Mouse (Mus musculus): ENCODE measurements around the gene Gm42791. TPM values are rescaled to one million over a fixed set of nuclear protein-coding genes. Genes with fewer than 3 reads are reported as not detected.

Gm42791 gene
- polyA plus RNA-seq, 2 experiments, result not detected

DNA sequence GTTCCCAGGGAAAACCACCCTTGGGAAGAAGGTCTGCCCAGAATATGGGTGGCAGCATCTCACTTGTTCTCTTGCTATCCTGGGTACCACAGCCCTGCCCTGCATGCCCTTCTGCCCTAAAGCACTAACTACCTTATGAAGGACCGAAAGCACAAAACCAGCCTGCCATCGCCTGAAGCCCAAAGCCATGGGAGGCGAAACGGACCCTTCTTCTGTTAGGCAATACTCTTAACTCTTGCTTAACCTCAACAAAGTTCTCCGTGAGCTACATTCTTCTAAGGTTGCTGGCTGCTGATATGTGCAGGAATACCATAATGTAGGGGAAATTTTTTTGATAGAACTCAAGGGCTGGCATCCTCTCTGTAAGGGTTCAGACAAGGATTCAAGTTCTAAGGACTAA lies 72.2 kb downstream of the Gm42791 start:
- Histone ChIP-seq H3K9me3 (ENCODE audit: control insufficient read depth, low read length) (no peaks in the 10 kb centered on the region), H3K4me1 (replicated peaks; ENCODE audit: control insufficient read depth in 2 of 2, insufficient read depth in 2 of 2, low read length in 1 of 2) (peaks cover 18 to 40% of the 10 kb centered on the region in 2 experiments), H3K27me3 (ENCODE audit: control insufficient read depth, insufficient read depth, low read length) (no peaks in the 10 kb centered on the region), H3K4me3 (ENCODE audit: insufficient read depth in 1 of 2, low read depth in 2 of 2, low read length in 2 of 2) (no peak overlapping the region), H3K27ac (no peak overlapping the region), H3K4me2 (ENCODE audit: low read depth) (no peak overlapping the region), H3K36me3 (replicated peaks; ENCODE audit: control insufficient read depth, insufficient read depth, low read depth) (peaks cover 25% of the 10 kb centered on the region), H3K9ac (replicated peaks) (no peak overlapping the region)
- DNase-seq (ENCODE audit: low read depth in 3 of 3, low spot score in 3 of 3), result no peak
- 77% methylated on average over 5 of the region's 5 CpGs for WGBS (ENCODE audit: insufficient replicate concordance)
- no peak for TF ChIP-seq CTCF (IDR thresholded peaks at IDR 0.05; ENCODE audit: low read depth)
- no peak for ATAC-seq (ENCODE audit: insufficient read depth)

DNA sequence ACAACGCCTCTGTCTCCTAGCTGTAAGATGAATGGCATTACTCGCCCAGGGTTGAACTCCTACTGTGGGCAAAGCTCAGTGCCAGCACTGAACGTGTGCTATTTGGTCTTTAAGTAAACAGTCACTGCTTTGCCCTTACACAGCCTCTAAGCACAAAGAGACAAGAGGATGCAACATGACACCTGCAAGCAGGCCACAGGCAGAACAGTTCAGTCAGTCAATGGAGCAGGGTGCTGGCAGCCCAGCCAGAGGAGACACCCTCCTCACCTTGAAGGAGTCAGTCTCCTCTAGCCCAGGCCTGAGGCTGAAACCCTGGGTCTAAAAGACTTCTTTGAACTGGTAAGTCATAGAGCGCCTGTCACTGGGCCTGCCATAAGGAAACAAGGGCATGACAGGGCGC lies 76.9 kb downstream of the Gm42791 start:
- no peak overlapping the region for H3K4me3 ChIP-seq (ENCODE audit: insufficient read depth in 1 of 2, low read depth in 2 of 2, low read length in 2 of 2)
- WGBS (ENCODE audit: insufficient replicate concordance), result 79% methylated on average over 5 of the region's 5 CpGs
- H3K4me2 ChIP-seq (ENCODE audit: low read depth), result no peak overlapping the region
- no peak for DNase-seq (ENCODE audit: low read depth in 3 of 3, low spot score in 3 of 3)
- H3K9me3 ChIP-seq (ENCODE audit: control insufficient read depth, low read length), result peaks cover 3% of the 10 kb centered on the region; the same call in 1 of the 2 replicates
- H3K4me1 ChIP-seq (replicated peaks; ENCODE audit: control insufficient read depth in 2 of 2, insufficient read depth in 2 of 2, low read length in 1 of 2), result peaks cover 0 to 2% of the 10 kb centered on the region in 2 experiments; a peak in 2 of 4 replicates
- H3K27ac ChIP-seq, result no peak overlapping the region
- no peak for ATAC-seq (ENCODE audit: insufficient read depth)
- H3K9ac ChIP-seq (replicated peaks), result no peak overlapping the region
- peaks cover 34% of the 10 kb centered on the region for H3K36me3 ChIP-seq (replicated peaks; ENCODE audit: control insufficient read depth, insufficient read depth, low read depth)
- no peaks in the 10 kb centered on the region for H3K27me3 ChIP-seq (ENCODE audit: control insufficient read depth, insufficient read depth, low read length)
- TF ChIP-seq EP300 (IDR thresholded peaks at IDR 0.05; ENCODE audit: low read depth) (no peak), CTCF (IDR thresholded peaks at IDR 0.05; ENCODE audit: low read depth) (no peak)

DNA sequence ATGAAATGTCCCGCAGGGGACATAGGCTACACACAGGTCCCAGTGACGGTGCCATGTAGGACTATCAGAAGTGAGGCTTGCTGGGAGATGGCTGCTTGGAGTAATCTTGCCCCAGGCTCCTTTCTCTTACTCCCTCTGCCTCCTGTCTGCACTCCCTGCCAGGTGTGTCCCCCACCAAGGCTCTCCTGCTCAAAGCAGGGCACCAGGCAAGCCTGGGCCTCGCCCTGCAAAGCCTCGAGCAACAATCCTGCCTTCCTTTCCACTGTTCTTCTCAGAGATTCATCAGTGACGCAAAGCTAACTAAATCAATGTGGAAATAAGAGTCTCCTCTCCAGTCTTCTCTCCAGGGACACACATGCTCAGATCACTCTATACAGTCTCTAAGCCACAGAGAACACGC lies 78.2 kb downstream of the Gm42791 start:
- no peak for DNase-seq (ENCODE audit: low read depth in 3 of 3, low spot score in 3 of 3)
- Histone ChIP-seq H3K9ac (replicated peaks) (no peak overlapping the region), H3K9me3 (ENCODE audit: control insufficient read depth, low read length) (peaks cover 3% of the 10 kb centered on the region; the same call in 1 of the 2 replicates), H3K27me3 (ENCODE audit: control insufficient read depth, insufficient read depth, low read length) (no peaks in the 10 kb centered on the region), H3K27ac (no peak overlapping the region), H3K4me1 (replicated peaks; ENCODE audit: control insufficient read depth in 2 of 2, insufficient read depth in 2 of 2, low read length in 1 of 2) (peaks cover 8 to 9% of the 10 kb centered on the region in 2 experiments; a peak in 3 of 4 replicates), H3K4me2 (ENCODE audit: low read depth) (no peak overlapping the region), H3K4me3 (ENCODE audit: insufficient read depth in 1 of 2, low read depth in 2 of 2, low read length in 2 of 2) (no peak overlapping the region), H3K36me3 (replicated peaks; ENCODE audit: control insufficient read depth, insufficient read depth, low read depth) (peaks cover 35% of the 10 kb centered on the region)
- TF ChIP-seq CTCF (IDR thresholded peaks at IDR 0.05; ENCODE audit: low read depth) (no peak), EP300 (IDR thresholded peaks at IDR 0.05; ENCODE audit: low read depth) (no peak)
- WGBS (ENCODE audit: insufficient replicate concordance), result 86% methylated on average over 6 of the region's 6 CpGs
- ATAC-seq (ENCODE audit: insufficient read depth), result no peak

DNA sequence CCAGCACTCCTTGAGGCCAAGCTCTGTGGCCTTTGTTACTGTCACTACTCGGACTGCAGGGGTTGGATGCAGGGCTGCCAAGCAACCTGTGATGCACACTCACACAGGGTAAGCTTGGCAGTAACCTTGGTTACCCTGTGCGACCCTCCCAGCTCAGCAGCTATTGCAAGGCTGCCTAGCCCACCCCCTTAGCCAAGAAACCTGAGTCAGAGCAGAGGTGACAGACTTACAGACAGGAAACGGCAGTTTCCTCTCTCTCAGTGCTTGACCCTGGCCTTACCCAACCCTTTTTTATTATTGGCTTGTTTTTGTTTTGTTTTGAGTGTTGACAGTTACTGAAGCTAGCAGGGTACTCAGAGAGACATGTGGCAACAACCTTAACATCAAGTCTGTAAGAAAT lies 82.7 kb downstream of the Gm42791 start:
- Histone ChIP-seq H3K9ac (replicated peaks) (no peak overlapping the region), H3K4me1 (replicated peaks; ENCODE audit: control insufficient read depth in 2 of 2, insufficient read depth in 2 of 2, low read length in 1 of 2) (peaks cover 20 to 23% of the 10 kb centered on the region in 2 experiments), H3K27ac (no peak overlapping the region), H3K4me3 (ENCODE audit: insufficient read depth in 1 of 2, low read depth in 2 of 2, low read length in 2 of 2) (no peak overlapping the region), H3K27me3 (ENCODE audit: control insufficient read depth, insufficient read depth, low read length) (no peaks in the 10 kb centered on the region), H3K9me3 (ENCODE audit: control insufficient read depth, low read length) (peaks cover 3% of the 10 kb centered on the region; the same call in 1 of the 2 replicates), H3K4me2 (ENCODE audit: low read depth) (no peak overlapping the region), H3K36me3 (replicated peaks; ENCODE audit: control insufficient read depth, insufficient read depth, low read depth) (peaks cover 17% of the 10 kb centered on the region)
- TF ChIP-seq EP300 (IDR thresholded peaks at IDR 0.05; ENCODE audit: low read depth) (no peak), CTCF (IDR thresholded peaks at IDR 0.05; ENCODE audit: low read depth) (no peak)
- 25% methylated on average over 3 of the region's 3 CpGs for WGBS (ENCODE audit: insufficient replicate concordance)
- ATAC-seq (ENCODE audit: insufficient read depth) (no peak), DNase-seq (ENCODE audit: low read depth in 3 of 3, low spot score in 3 of 3) (no peak)

DNA sequence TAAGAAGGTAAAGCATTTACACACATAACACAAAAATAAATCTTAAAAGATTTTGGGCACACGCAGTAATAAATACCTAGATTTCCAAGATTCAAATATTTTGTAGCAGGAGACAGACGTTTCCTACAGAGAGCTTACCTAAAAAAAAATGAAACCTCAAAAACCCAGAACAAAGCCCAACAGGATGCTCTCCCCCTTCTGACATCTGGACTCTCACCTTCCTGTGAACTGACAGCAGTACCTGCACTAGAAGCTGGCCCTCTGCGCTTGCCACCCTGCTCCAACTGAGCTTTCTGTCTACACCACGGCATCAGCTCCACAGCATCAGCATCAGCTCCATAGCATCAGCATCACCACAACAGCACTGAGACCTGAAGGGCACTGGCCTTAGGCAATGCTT lies 84.9 kb downstream of the Gm42791 start:
- peaks cover 8% of the 10 kb centered on the region for H3K36me3 ChIP-seq (replicated peaks; ENCODE audit: control insufficient read depth, insufficient read depth, low read depth)

More for the DNA sequence above, 84.9 kb downstream of the Gm42791 start:
- Histone ChIP-seq H3K9me3 (ENCODE audit: control insufficient read depth, low read length) (peaks cover 3% of the 10 kb centered on the region; the same call in 1 of the 2 replicates), H3K4me1 (replicated peaks; ENCODE audit: control insufficient read depth in 2 of 2, insufficient read depth in 2 of 2, low read length in 1 of 2) (peaks cover 27 to 32% of the 10 kb centered on the region in 2 experiments), H3K9ac (replicated peaks) (no peak overlapping the region), H3K4me2 (ENCODE audit: low read depth) (no peak overlapping the region), H3K27ac (no peak overlapping the region), H3K4me3 (ENCODE audit: insufficient read depth in 1 of 2, low read depth in 2 of 2, low read length in 2 of 2) (no peak overlapping the region), H3K27me3 (ENCODE audit: control insufficient read depth, insufficient read depth, low read length) (no peaks in the 10 kb centered on the region)
- DNase-seq (ENCODE audit: low read depth in 3 of 3, low spot score in 3 of 3) (no peak), ATAC-seq (ENCODE audit: insufficient read depth) (no peak)
- WGBS (ENCODE audit: insufficient replicate concordance), result 80% methylated on average over 4 of the region's 4 CpGs
- TF ChIP-seq EP300 (IDR thresholded peaks at IDR 0.05; ENCODE audit: low read depth), result no peak
- TF ChIP-seq CTCF (IDR thresholded peaks at IDR 0.05; ENCODE audit: low read depth), result no peak
